Mouse (Mus musculus) lung, embryonic 16.5 days (tissue): ENCODE measurements around the gene Olfr506. TPM values are rescaled to one million over a fixed set of nuclear protein-coding genes. Genes with fewer than 3 reads are reported as not detected.

Experiments
- polyA plus RNA-seq: library from polyadenylated mRNA; unstranded; fragments of >200 nt; fragmentation: Nextera tagmentation; extraction: Ambion mirVana; gene quantifications from 2 replicates; pipeline ENCODE4 v1.2.1, GENCODE M21; 2015

Olfr506 gene
- polyA plus RNA-seq, 1 experiment from 2014 or later: not detected

Other genes with a start within 250 kb of the Olfr506 start
- not detected in 2 replicates for gene Olfr494, start 245.5 kb upstream of the Olfr506 start, polyA plus RNA-seq
- gene Olfr495, start 217.6 kb upstream of the Olfr506 start, polyA plus RNA-seq: not detected in 2 replicates
- not detected in 2 replicates for gene Olfr497, start 190.4 kb upstream of the Olfr506 start, polyA plus RNA-seq
- gene Olfr498, start 145.5 kb upstream of the Olfr506 start, polyA plus RNA-seq: not detected in 2 replicates
- not detected in 2 replicates for gene Olfr502, start 85.7 kb upstream of the Olfr506 start, polyA plus RNA-seq
- not detected in 2 replicates for gene Olfr503, start 66.3 kb upstream of the Olfr506 start, polyA plus RNA-seq
- not detected in 2 replicates for gene Olfr504, start 45.0 kb upstream of the Olfr506 start, polyA plus RNA-seq
- not detected in 2 replicates for gene Olfr507, start 11.0 kb downstream of the Olfr506 start, polyA plus RNA-seq
- gene Olfr508, start 19.2 kb downstream of the Olfr506 start, polyA plus RNA-seq: not detected in 2 replicates
- 0.04 TPM in 1 of 2 replicates, not detected in the other for gene Olfr509, start 41.1 kb downstream of the Olfr506 start, polyA plus RNA-seq
- not detected in 2 replicates for gene Olfr510, start 55.6 kb downstream of the Olfr506 start, polyA plus RNA-seq
- gene Olfr512, start 102.5 kb downstream of the Olfr506 start, polyA plus RNA-seq: not detected in 2 replicates
- not detected in 2 replicates for gene Olfr513, start 140.2 kb downstream of the Olfr506 start, polyA plus RNA-seq
- gene Olfr514, start 215.2 kb downstream of the Olfr506 start, polyA plus RNA-seq: not detected in 2 replicates
- not detected in 2 replicates for gene Olfr516, start 239.7 kb downstream of the Olfr506 start, polyA plus RNA-seq